Mouse (Mus musculus): ENCODE data around the gene Akr1e1.

DNA sequence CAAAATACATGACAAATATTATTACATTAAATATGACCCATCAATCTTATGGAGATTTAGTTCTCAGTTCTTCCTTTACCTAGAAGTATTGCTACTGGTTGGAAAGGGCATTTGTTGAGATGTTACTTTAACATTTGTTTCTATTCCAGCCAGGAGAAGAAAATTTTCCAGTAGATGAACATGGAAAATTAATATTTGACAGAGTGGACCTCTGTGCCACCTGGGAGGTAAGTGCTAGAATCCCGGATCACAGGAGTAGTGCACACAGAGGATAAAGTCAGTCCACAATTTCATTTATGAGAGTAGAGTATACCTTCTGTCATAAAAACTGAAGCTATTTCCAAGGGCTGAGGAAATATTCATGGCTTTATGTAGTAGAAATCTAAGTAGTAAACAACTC is 32.1 kb downstream of the Akr1e1 start:
- TF ChIP-seq POLR2A (IDR thresholded peaks at IDR 0.05; ENCODE audit: control insufficient read depth, low read depth, low read length), result no peak
- no peak for TF ChIP-seq CTCF (IDR thresholded peaks at IDR 0.05; ENCODE audit: control insufficient read depth, insufficient read depth, insufficient replicate concordance, low read depth, low read length)

Data from testis, adult 2 months (tissue).